ENCODE assay signal across 8 mouse cellular contexts in genomic region chr4:133906336-133906735, GRCm38 (mm10). TPM values are rescaled to one million over a fixed set of nuclear protein-coding genes. Genes with fewer than 3 reads are reported as not detected.
DNase-seq lines count a peak whose midpoint lies in the region; ATAC-seq and TF ChIP-seq lines count a peak whose summit lies in the region.
"Not testable (repeated sequence)": the region's sequence is repeated elsewhere in the genome, so short reads cannot be mapped to it uniquely, and the experiment has no call there.

No protein-coding gene starts in this region.

- TF ChIP-seq POLR2A in bone marrow, adult 2 months (IDR thresholded peaks at IDR 0.05; ENCODE audit: borderline replicate concordance, control insufficient read depth, low read depth, low read length): not testable (repeated sequence)

- WGBS in bone marrow, adult 2 months: 62% methylated on average over 5 of the region's 5 CpGs
- 84% methylated on average over 5 of the region's 5 CpGs for WGBS in kidney, postnatal 0 days
- WGBS in liver, embryonic 13.5 days (ENCODE audit: insufficient replicate concordance): 71% methylated on average over 5 of the region's 5 CpGs
- 57% methylated on average over 5 of the region's 5 CpGs for WGBS in liver, embryonic 16.5 days (ENCODE audit: insufficient replicate concordance)
- 88% methylated on average over 4 of the region's 5 CpGs for WGBS in lung, postnatal 0 days
- WGBS in midbrain, postnatal 0 days: 92% methylated on average over 5 of the region's 5 CpGs

- H3K4me3 ChIP-seq in ES-E14 (ENCODE audit: insufficient read depth in 1 of 2, low read depth in 1 of 2, low read length in 2 of 2, poor library complexity in 1 of 2, severe bottlenecking in 1 of 2); bone marrow, adult 2 months (replicated peaks; ENCODE audit: control insufficient read depth, low read depth, low read length); kidney, postnatal 0 days (replicated peaks; ENCODE audit: low read depth, low read length); liver, embryonic 13.5 days (replicated peaks); liver, embryonic 16.5 days (ENCODE audit: low read depth, low read length); lung, postnatal 0 days (ENCODE audit: low read depth, low read length); midbrain, postnatal 0 days (ENCODE audit: low read depth, low read length): not testable (repeated sequence)

- in situ Hi-C loops in ES-E14 (cut with MboI; ENCODE audit: low sequenced_read_pairs in 2 of 2, unreplicated experiment in 2 of 2): not testable (repeated sequence)

- not testable (repeated sequence) for H3K4me2 ChIP-seq in kidney, postnatal 0 days (ENCODE audit: low read length); liver, embryonic 13.5 days; liver, embryonic 16.5 days (ENCODE audit: low read depth, low read length); lung, postnatal 0 days (replicated peaks; ENCODE audit: low read depth, low read length); midbrain, postnatal 0 days (ENCODE audit: low read depth, low read length, poor library complexity, severe bottlenecking)

- not testable (repeated sequence) for H3K9me3 ChIP-seq in ES-E14 (ENCODE audit: control insufficient read depth, insufficient read depth, low read depth, low read length); kidney, postnatal 0 days (replicated peaks; ENCODE audit: low read length); liver, embryonic 13.5 days (replicated peaks); liver, embryonic 16.5 days (replicated peaks; ENCODE audit: control insufficient read depth, low read length); lung, postnatal 0 days (ENCODE audit: low read length); midbrain, postnatal 0 days (ENCODE audit: low read length)

- not testable (repeated sequence) for H3K36me3 ChIP-seq in ES-E14 (ENCODE audit: control insufficient read depth, insufficient read depth, low read length, poor library complexity, severe bottlenecking); kidney, postnatal 0 days (ENCODE audit: insufficient read depth, low read length); liver, embryonic 13.5 days; liver, embryonic 16.5 days (ENCODE audit: control insufficient read depth, insufficient read depth); lung, postnatal 0 days (ENCODE audit: insufficient read depth, low read length); midbrain, postnatal 0 days (ENCODE audit: insufficient read depth, low read length)

- not testable (repeated sequence) for H3K27ac ChIP-seq in ES-E14 (ENCODE audit: insufficient read depth, low read depth, low read length, poor library complexity, severe bottlenecking); kidney, postnatal 0 days; lung, postnatal 0 days (ENCODE audit: low read length); midbrain, postnatal 0 days (ENCODE audit: low read depth, low read length)
- peak overlapping the region; percentile 96; the same call in 1 of the 2 replicates for H3K27ac ChIP-seq in bone marrow, adult 2 months (ENCODE audit: control insufficient read depth, insufficient read depth, low read depth, low read length, poor library complexity)
- peak overlapping the region; percentile 72; the same call in 1 of the 2 replicates for H3K27ac ChIP-seq in liver, embryonic 13.5 days
- H3K27ac ChIP-seq in liver, embryonic 16.5 days (ENCODE audit: low read length): peak overlapping the region; percentile 68

- not testable (repeated sequence) for H3K9ac ChIP-seq in ES-E14 (ENCODE audit: insufficient read depth, low read depth, low read length, poor library complexity, severe bottlenecking); kidney, postnatal 0 days (ENCODE audit: low read depth, low read length); liver, embryonic 13.5 days; liver, embryonic 16.5 days (ENCODE audit: low read depth, low read length); lung, postnatal 0 days (replicated peaks; ENCODE audit: low read depth); midbrain, postnatal 0 days (replicated peaks; ENCODE audit: low read length, poor library complexity, severe bottlenecking)

- TF ChIP-seq CTCF in bone marrow, adult 2 months (IDR thresholded peaks at IDR 0.05; ENCODE audit: control insufficient read depth, insufficient read depth, low read length): not testable (repeated sequence)
- TF ChIP-seq CTCF in kidney, postnatal 0 days (IDR thresholded peaks at IDR 0.05; ENCODE audit: low read depth): peak; percentile 31
- peak; percentile 28 for TF ChIP-seq CTCF in lung, postnatal 0 days (IDR thresholded peaks at IDR 0.05)
- peak; percentile 23; the same call in 1 of the 2 replicates for TF ChIP-seq CTCF in midbrain, postnatal 0 days (IDR thresholded peaks at IDR 0.05)

- not testable (repeated sequence) for ATAC-seq in kidney, postnatal 0 days (replicated peaks; ENCODE audit: low FRiP score, low read depth); liver, embryonic 13.5 days (ENCODE audit: low read depth); liver, embryonic 16.5 days (ENCODE audit: low read depth); lung, postnatal 0 days; midbrain, postnatal 0 days (ENCODE audit: low FRiP score)

- H3K4me1 ChIP-seq in ES-E14 (ENCODE audit: control insufficient read depth in 2 of 2, insufficient read depth in 2 of 2, low read length in 2 of 2, poor library complexity in 1 of 2); kidney, postnatal 0 days (replicated peaks; ENCODE audit: insufficient read depth, low read length); lung, postnatal 0 days (ENCODE audit: insufficient read depth, low read depth, low read length); midbrain, postnatal 0 days (ENCODE audit: insufficient read depth, low read length): not testable (repeated sequence)
- peaks cover 15% of the 10 kb centered on the region for H3K4me1 ChIP-seq in bone marrow, adult 2 months (ENCODE audit: control insufficient read depth, insufficient read depth, low read length)
- H3K4me1 ChIP-seq in liver, embryonic 13.5 days (replicated peaks): peaks cover 37% of the 10 kb centered on the region
- H3K4me1 ChIP-seq in liver, embryonic 16.5 days (ENCODE audit: control insufficient read depth, low read depth, low read length): peaks cover 24% of the 10 kb centered on the region

- not testable (repeated sequence) for H3K27me3 ChIP-seq in kidney, postnatal 0 days (ENCODE audit: insufficient read depth, low read length); liver, embryonic 13.5 days; liver, embryonic 16.5 days (ENCODE audit: control insufficient read depth, insufficient read depth, low read depth, low read length); lung, postnatal 0 days (replicated peaks; ENCODE audit: insufficient read depth, low read length); midbrain, postnatal 0 days (ENCODE audit: insufficient read depth, low read length)

- peak; percentile 23 for DNase-seq in CD4-positive helper T cell, adult 2 months (ENCODE audit: low read depth, low spot score)
- not testable (repeated sequence) for DNase-seq in ES-E14 (ENCODE audit: low read depth, low spot score); kidney, postnatal 0 days (ENCODE audit: low spot score); liver, embryonic 13.5 days; lung, postnatal 0 days (ENCODE audit: low spot score); midbrain, postnatal 0 days (ENCODE audit: low spot score)

- TF ChIP-seq EP300 in lung, postnatal 0 days (IDR thresholded peaks at IDR 0.05): not testable (repeated sequence)

TF ChIP-seq in ES-E14, 5 proteins besides CTCF, POLR2A, EP300 and RAD21:
- TF ChIP-seq ZNF384 (IDR thresholded peaks at IDR 0.05; ENCODE audit: low read depth, low read length): peak; percentile 75

RNA-seq across cellular contexts. Expression of gene Rps6ka1, which starts 18.7 kb away (rescaled TPM):
- 87.1 and 95.0 TPM in 2 replicates for total RNA-seq in ES-E14 (2012; rRNA removed)
- polyA plus RNA-seq in bone marrow, adult 2 months (2011; ENCODE audit: insufficient read depth, insufficient read length, low replicate concordance, missing spikeins): 36.1 and 79.3 TPM in 2 replicates
- polyA plus RNA-seq in kidney, postnatal 0 days (2015; fragmentation: Nextera tagmentation; extraction: Ambion mirVana): 29.7 and 32.5 TPM in 2 replicates
- 50.3 and 54.2 TPM in 2 replicates for polyA plus RNA-seq in liver, embryonic 13.5 days (2015; fragmentation: Nextera tagmentation; extraction: Ambion mirVana)
- polyA plus RNA-seq in liver, embryonic 16.5 days (2015; fragmentation: Nextera tagmentation; extraction: Ambion mirVana): 69.9 and 79.4 TPM in 2 replicates
- 36.2 and 38.0 TPM in 2 replicates for polyA plus RNA-seq in lung, postnatal 0 days (2015; fragmentation: Nextera tagmentation; extraction: Ambion mirVana)
- 25.2 and 30.9 TPM in 2 replicates for total RNA-seq in midbrain, postnatal 0 days (2014; rRNA removed)
- 20.4 and 21.6 TPM in 2 replicates for polyA plus RNA-seq in midbrain, postnatal 0 days (2015; fragmentation: Nextera tagmentation; extraction: Ambion mirVana)
